Mouse (Mus musculus) retina, adult 2 months (tissue): ENCODE measurements around the gene Rab6a.

Experiments used
- DNase-seq: peaks from one replicate; pipeline ENCODE4 v3.0.0-alpha.2; 2012; ENCODE audit warnings: low read depth, low spot score

Gene Rab6a

DNA sequence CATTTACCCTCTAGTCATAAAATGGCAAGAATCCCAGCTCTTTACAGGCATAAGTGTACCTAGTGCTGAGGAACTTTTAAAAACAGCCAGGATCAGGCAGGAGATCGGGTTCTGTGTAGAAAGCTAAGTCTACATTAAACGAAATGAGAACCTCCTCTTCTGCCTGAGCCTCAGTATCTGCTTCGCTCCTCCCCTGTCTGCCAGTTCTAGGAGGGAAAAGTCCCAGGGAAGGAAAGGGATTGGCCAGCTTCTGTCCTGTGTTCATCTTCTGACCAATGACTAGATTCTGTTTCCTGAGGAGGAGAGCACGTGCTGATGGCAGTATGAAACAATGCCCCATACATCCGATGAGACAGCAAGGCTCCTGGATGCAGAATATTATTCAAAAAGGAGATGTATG lies 73.9 kb downstream of the Rab6a start:
- DNase-seq, result no peak

DNA sequence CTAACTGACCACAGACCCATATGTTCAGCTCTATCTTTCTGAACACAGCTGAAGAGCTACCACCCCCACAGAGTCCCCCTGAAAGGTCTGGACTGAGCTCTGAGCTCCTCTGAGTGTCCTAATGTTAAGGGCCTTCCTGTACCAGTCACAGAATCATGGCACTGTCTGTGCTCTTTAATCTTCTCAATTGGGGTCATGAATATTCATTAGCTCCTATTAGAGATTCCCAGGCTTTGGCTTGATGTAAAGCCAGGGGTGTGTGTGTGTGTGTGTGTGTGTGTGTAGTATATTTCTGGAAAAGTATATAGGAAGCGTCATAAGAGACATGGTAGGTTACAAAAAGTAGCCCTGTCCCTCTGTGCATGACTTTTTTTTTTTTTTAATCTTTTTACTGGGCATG lies 76.0 kb downstream of the Rab6a start:
- no peak for DNase-seq

DNA sequence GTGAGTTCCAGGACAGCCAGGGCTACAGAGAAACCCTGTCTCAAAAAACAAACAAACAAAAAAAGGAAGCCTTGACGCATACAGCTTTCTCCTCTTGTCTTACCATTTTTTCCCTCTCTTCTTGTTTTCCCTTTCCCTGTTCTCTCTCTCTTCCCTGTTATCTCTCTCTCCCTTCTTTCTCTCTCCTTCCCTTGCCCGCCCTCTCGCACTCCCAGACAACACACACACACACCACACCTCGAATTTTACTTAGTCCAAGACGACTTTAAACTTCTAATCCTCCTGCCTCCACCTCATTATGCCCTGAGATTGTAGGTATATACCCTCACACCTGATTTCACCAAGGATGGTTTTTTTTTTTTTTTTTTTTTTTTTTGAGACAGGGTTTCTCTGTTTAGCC lies 76.9 kb downstream of the Rab6a start:
- no peak for DNase-seq

DNA sequence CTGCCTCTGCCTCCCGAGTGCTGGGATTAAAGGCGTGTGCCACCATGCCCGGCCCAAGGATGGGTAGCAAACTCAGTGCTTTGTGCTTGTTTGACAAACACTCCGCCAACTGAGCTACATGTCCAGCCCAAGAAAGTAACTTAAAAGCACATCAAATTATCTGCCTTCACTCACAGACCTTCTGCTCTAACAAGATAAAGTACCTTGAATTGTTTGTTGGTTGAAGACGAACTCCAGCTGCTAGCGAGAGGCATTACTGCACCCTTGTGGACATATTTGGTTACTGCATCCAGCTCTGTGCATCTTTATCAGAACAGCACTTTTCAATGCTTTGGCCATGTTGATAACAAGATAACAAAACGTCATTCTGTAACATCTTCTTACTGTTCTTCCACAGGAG lies 77.3 kb downstream of the Rab6a start:
- DNase-seq, result no peak

DNA sequence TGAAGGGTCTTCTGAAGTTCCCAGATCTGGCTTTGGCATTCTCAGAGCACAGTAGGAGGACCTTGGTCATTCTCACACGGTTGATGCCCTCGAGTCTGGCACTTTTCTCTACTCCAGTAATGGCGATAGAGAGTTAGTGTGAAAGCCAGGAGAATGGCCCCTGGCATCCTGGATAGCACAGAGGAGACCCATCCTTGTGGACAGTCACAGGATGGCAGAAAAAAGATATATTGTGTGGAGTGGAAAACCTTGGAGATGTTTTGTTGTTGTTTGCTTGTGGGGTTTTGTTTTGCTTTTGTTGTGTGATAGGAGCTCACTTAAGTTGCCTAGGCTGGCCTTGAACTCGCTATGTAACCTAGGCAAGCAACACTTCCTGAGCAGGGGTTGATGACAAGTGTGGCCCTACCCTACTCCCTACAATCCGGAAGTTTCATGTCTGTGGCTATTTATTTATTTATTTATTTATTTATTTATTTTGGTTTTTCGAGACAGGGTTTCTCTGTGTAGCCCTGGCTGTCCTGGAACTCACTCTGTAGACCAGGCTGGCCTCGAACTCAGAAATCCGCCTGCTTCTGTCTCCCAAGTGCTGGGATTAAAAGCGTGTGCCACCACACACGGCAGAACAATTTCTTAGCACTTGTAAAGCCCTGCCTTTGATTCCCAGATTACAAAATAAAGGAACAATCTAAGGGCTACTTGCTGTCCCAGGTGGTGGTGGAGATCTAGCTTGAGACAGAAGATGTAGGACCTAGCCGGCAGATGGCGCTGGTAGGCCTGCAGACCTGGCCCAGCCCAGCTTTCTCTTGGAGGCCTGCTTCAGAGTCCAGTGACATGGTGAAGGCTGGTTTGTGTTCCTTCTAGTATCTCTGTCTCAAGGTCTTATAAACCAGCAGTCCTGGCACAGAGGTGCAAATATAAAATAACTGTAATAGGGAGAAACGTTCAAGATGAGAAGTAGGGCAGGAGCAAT lies 78.1 kb downstream of the Rab6a start:
- no peak for DNase-seq

DNA sequence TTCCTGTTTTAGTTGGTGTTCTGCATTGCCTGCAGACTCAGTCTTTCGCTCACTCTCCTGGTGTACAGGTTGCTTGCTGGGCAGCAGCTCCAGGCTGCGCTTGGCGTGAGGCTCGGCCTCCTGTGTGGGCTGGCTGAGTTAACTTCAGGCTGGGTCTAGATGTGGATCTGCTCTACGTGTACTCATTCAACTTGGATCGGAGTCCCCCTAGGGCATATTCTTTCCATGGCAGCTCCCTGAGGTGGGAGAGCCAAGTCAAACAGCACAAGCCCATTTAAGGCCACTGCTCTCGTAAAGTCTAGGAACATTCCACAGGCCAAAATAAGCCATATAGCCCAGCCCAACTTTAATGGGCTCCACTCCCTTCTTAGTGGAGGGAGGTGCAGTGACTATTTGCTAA lies 81.3 kb downstream of the Rab6a start:
- DNase-seq, result no peak
